In the genomic region with DNA sequence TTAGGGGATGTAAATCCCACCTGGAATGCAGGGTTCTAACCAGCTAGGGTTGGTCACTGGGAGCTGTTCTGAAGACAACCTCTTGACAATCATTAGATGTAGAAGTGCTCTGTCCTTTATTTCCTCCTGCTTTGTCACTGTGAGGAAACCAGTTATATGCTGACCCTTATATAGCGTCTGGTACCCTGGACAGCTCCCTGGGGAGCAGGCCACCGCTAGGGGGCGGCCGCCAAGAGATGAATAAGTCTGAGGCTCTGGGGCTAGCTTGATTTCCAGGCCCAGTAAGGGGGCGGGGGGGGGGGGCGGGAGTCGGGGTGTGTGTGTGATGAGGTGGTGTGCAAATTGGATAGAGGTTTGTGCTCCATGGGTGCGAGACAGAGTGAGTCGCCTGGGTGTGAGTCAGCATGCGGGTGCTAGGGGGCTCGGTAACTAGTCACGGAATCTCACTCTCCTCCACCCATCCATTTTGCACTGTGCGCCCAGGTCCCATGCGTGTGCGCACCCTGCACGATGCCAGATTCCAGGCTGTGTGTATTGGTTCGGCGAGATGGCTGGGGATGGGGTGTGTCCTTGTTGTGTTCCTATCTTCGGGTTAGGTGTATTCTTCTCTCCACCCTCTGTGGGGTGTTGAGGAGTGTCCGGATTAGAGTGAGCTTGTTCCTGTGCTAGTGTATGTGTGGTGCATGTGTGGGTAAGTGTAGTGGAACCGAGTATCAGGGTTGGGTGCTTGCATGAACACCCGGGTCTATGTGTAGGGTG, we compare ENCODE assay signal across 7 mouse cellular contexts. TPM values are rescaled to one million over a fixed set of nuclear protein-coding genes. Genes with fewer than 3 reads are reported as not detected.
DNase-seq lines count a peak whose midpoint lies in the region; ATAC-seq and TF ChIP-seq lines count a peak whose summit lies in the region.

Gene Hs3st2 (plus strand): TSS at position 635 of the 759 bp plus-strand sequence.

- H3K36me3 ChIP-seq in embryonic facial prominence, embryonic 13.5 days: no peaks in the 10 kb centered on the region
- H3K36me3 ChIP-seq in hindbrain, embryonic 13.5 days: no peaks in the 10 kb centered on the region
- H3K36me3 ChIP-seq in midbrain, embryonic 11.5 days (ENCODE audit: control insufficient read depth, insufficient read depth, low read length): no peaks in the 10 kb centered on the region
- no peaks in the 10 kb centered on the region for H3K36me3 ChIP-seq in spleen, adult 2 months (ENCODE audit: control insufficient read depth, insufficient read depth, low read length)

- 3% methylated on average over 22 of the region's 22 CpGs for WGBS in embryonic facial prominence, embryonic 13.5 days
- 2% methylated on average over 20 of the region's 22 CpGs for WGBS in hindbrain, embryonic 13.5 days
- WGBS in midbrain, embryonic 11.5 days: 3% methylated on average over 20 of the region's 22 CpGs
- WGBS in spleen, adult 2 months: 9% methylated on average over 21 of the region's 22 CpGs

- no peak within 1 kb of the TSS for H3K27ac ChIP-seq in embryonic facial prominence, embryonic 13.5 days
- no peak within 1 kb of the TSS for H3K27ac ChIP-seq in hindbrain, embryonic 13.5 days
- no peak within 1 kb of the TSS for H3K27ac ChIP-seq in midbrain, embryonic 11.5 days (ENCODE audit: low read depth, low read length)
- no peak within 1 kb of the TSS for H3K27ac ChIP-seq in spleen, adult 2 months (ENCODE audit: insufficient read depth, low read length)

- peak; percentile 49; the same call in 1 of the 2 replicates for ATAC-seq in embryonic facial prominence, embryonic 13.5 days (ENCODE audit: insufficient number of reproducible peaks, insufficient read depth, low FRiP score, low TSS enrichment, low read depth)
- ATAC-seq in hindbrain, embryonic 13.5 days (ENCODE audit: low FRiP score): peak; percentile 72
- ATAC-seq in midbrain, embryonic 11.5 days (ENCODE audit: low FRiP score): peak; percentile 76

- peaks cover 13% of the 10 kb centered on the region; the same call in 1 of the 2 replicates for H3K4me1 ChIP-seq in embryonic facial prominence, embryonic 13.5 days
- H3K4me1 ChIP-seq in hindbrain, embryonic 13.5 days (replicated peaks): peaks cover 16% of the 10 kb centered on the region
- H3K4me1 ChIP-seq in midbrain, embryonic 11.5 days (ENCODE audit: control insufficient read depth, insufficient read depth, low read length): peaks cover 10% of the 10 kb centered on the region
- no peaks in the 10 kb centered on the region for H3K4me1 ChIP-seq in spleen, adult 2 months (ENCODE audit: control insufficient read depth, insufficient read depth, insufficient read length)

- peak within 1 kb of the TSS; percentile 32 for H3K4me3 ChIP-seq in embryonic facial prominence, embryonic 13.5 days
- H3K4me3 ChIP-seq in hindbrain, embryonic 13.5 days: peak within 1 kb of the TSS; percentile 45
- peak within 1 kb of the TSS; percentile 32 for H3K4me3 ChIP-seq in midbrain, embryonic 11.5 days (ENCODE audit: low read depth, low read length)
- peak within 1 kb of the TSS; percentile 1; the same call in 1 of the 2 replicates for H3K4me3 ChIP-seq in spleen, adult 2 months (ENCODE audit: extremely low read depth, insufficient read depth, insufficient read length)

- H3K9me3 ChIP-seq in embryonic facial prominence, embryonic 13.5 days: no peaks in the 10 kb centered on the region
- no peaks in the 10 kb centered on the region for H3K9me3 ChIP-seq in hindbrain, embryonic 13.5 days
- H3K9me3 ChIP-seq in midbrain, embryonic 11.5 days (ENCODE audit: control insufficient read depth, low read length): no peaks in the 10 kb centered on the region

- H3K9ac ChIP-seq in embryonic facial prominence, embryonic 13.5 days: no peak within 1 kb of the TSS
- peak within 1 kb of the TSS; percentile 65 for H3K9ac ChIP-seq in hindbrain, embryonic 13.5 days
- H3K9ac ChIP-seq in midbrain, embryonic 11.5 days (ENCODE audit: low read length): no peak within 1 kb of the TSS

- H3K27me3 ChIP-seq in embryonic facial prominence, embryonic 13.5 days: peaks cover 60% of the 10 kb centered on the region
- peaks cover 58% of the 10 kb centered on the region for H3K27me3 ChIP-seq in hindbrain, embryonic 13.5 days
- peaks cover 30% of the 10 kb centered on the region for H3K27me3 ChIP-seq in midbrain, embryonic 11.5 days (ENCODE audit: control insufficient read depth, insufficient read depth, low read length)
- H3K27me3 ChIP-seq in spleen, adult 2 months (ENCODE audit: control insufficient read depth, insufficient read depth, low read length): peaks cover 14% of the 10 kb centered on the region

- no peak for TF ChIP-seq POLR2A in spleen, adult 2 months (IDR thresholded peaks at IDR 0.05; ENCODE audit: low read depth, low read length)

- peak; percentile 74; the same call in 1 of the 2 replicates for TF ChIP-seq CTCF in spleen, adult 2 months (IDR thresholded peaks at IDR 0.05; ENCODE audit: extremely low read depth, insufficient read depth, insufficient read length, insufficient replicate concordance)

- intact Hi-C loops in left cerebral cortex, postnatal 10 days (cut with DNase I): loop anchor here (5.0 to 10.0 kb wide), 3 partner anchors 166 to 317 kb away; partner anchors contain the start of gene Igsf6

- DNase-seq in ES-CJ7 (ENCODE audit: low read depth, low spot score): peak; percentile 80
- peak; percentile 85 for DNase-seq in ZHBTc4 (ENCODE audit: low read depth, low spot score)
- peak; percentile 45 to 76 for DNase-seq in left cerebral cortex, postnatal 10 days (ENCODE audit: extremely low spot score in 1 of 2, low spot score in 2 of 2)
- peak; percentile 96 for DNase-seq in midbrain, embryonic 11.5 days (ENCODE audit: low spot score, missing footprints)
- peak in 1 of 2 experiments; percentile 34 for DNase-seq in spleen, adult 2 months (ENCODE audit: low read depth in 1 of 2, low spot score in 2 of 2)

- peak within 1 kb of the TSS; percentile 55 for H3K4me2 ChIP-seq in embryonic facial prominence, embryonic 13.5 days
- peak within 1 kb of the TSS; percentile 70 for H3K4me2 ChIP-seq in hindbrain, embryonic 13.5 days
- H3K4me2 ChIP-seq in midbrain, embryonic 11.5 days: peak within 1 kb of the TSS; percentile 59

RNA-seq across cellular contexts. Expression of gene Hs3st2, which starts in this region (rescaled TPM):
- 0.44 TPM in 2 replicates for polyA plus RNA-seq in embryonic facial prominence, embryonic 13.5 days (2015; fragmentation: Nextera tagmentation; extraction: Ambion mirVana)
- 10.2 and 11.8 TPM in 2 replicates for polyA plus RNA-seq in hindbrain, embryonic 13.5 days (2015; fragmentation: Nextera tagmentation; extraction: Ambion mirVana)
- 10 to 100 TPM; 69.8 to 70.6 TPM for total RNA-seq in left cerebral cortex, postnatal 10 days (2021)
- 0.70 and 1.2 TPM in 2 replicates for polyA plus RNA-seq in midbrain, embryonic 11.5 days (2014; fragmentation: Nextera tagmentation; extraction: Ambion mirVana)
- polyA plus RNA-seq in spleen, adult 2 months (2012; rRNA removed): 5.0 and 12.2 TPM in 2 replicates

Comparison
In these comparisons a context has a peak if more than half of its experiments do, and no peak if none do; other contexts are left out.
1. Peak in ATAC-seq, H3K4me3 ChIP-seq and H3K4me2 ChIP-seq in embryonic facial prominence, embryonic 13.5 days; RNA of the gene not detected or under 1 TPM.